Mouse (Mus musculus) embryonic facial prominence, embryonic 14.5 days (tissue): ENCODE measurements around the gene Ccdc142. TPM values are rescaled to one million over a fixed set of nuclear protein-coding genes. Genes with fewer than 3 reads are reported as not detected.
A peak's percentile ranks its signal among the peaks of the same experiment; 100 is the strongest.

Source experiments
- ATAC-seq: fragments of 200-750 bp; cut with Nextera tagmentation; 2 replicates; pipeline ENCODE4 v1.8.0; 2017; ENCODE audit warnings: low read depth, moderate number of reproducible peaks, moderate TSS enrichment
- DNase-seq: peaks from one replicate; pipeline ENCODE4 v3.0.0-alpha.2; 2015; ENCODE audit warnings: low spot score
- H3K27ac ChIP-seq: fragments of 300-500 bp; sonication (generic); replicated peaks from 2 replicates; pipeline ENCODE4 v1.5.1; 2014; ENCODE audit warnings: low read depth, mild to moderate bottlenecking, low read length, moderate library complexity
- H3K27me3 ChIP-seq: fragments of 300-500 bp; sonication (generic); replicated peaks from 2 replicates; pipeline ENCODE4 v1.6.1; 2014; ENCODE audit warnings: low read length; ENCODE audit not compliant: control insufficient read depth, insufficient read depth
- H3K36me3 ChIP-seq: fragments of 300-500 bp; sonication (generic); 2 replicates; pipeline ENCODE4 v1.6.1; 2014; ENCODE audit warnings: low read length, mixed read lengths; ENCODE audit not compliant: control insufficient read depth, insufficient read depth
- H3K4me1 ChIP-seq: fragments of 300-500 bp; sonication (generic); 2 replicates; pipeline ENCODE4 v1.6.1; 2014; ENCODE audit warnings: antibody characterized with exemption, low read length; ENCODE audit not compliant: control insufficient read depth, insufficient read depth
- H3K4me2 ChIP-seq: fragments of 300-500 bp; sonication (generic); 2 replicates; pipeline ENCODE4 v1.6.1; 2014; ENCODE audit warnings: low read depth, mild to moderate bottlenecking, low read length, moderate library complexity, mixed read lengths
- H3K4me3 ChIP-seq: fragments of 300-500 bp; sonication (generic); 2 replicates; pipeline ENCODE4 v1.5.1; 2014; ENCODE audit warnings: low read depth, mild to moderate bottlenecking, low read length
- H3K9ac ChIP-seq: fragments of 300-500 bp; sonication (generic); 2 replicates; pipeline ENCODE4 v1.6.1; 2014; ENCODE audit warnings: low read depth, mild to moderate bottlenecking, low read length, moderate library complexity, mixed read lengths
- H3K9me3 ChIP-seq: fragments of 300-500 bp; sonication (generic); 2 replicates; pipeline ENCODE4 v1.6.1; 2016; ENCODE audit warnings: low read length; ENCODE audit not compliant: control insufficient read depth
- WGBS: fragments of 180-500 bp; shearing (Covaris S2); extraction: QIAGEN DNeasy Blood & Tissue Kit; methylation state at CpG from one replicate; pipeline ENCODE4 v1.1.7; 2014; 5-methylcytosine and 5-hydroxymethylcytosine counted together
- polyA plus RNA-seq: library from polyadenylated mRNA; unstranded; fragments of >200 nt; fragmentation: Nextera tagmentation; extraction: Ambion mirVana; gene quantifications from 2 replicates; pipeline ENCODE4 v1.2.1, GENCODE M21; 2014

Gene Ccdc142
- polyA plus RNA-seq, 1 experiment from 2014 or later: 3.4 TPM

- no peak overlapping the region for H3K4me3 ChIP-seq
- peaks cover 4% of the 10 kb centered on the region; the same call in 1 of the 2 replicates for H3K36me3 ChIP-seq
- no peaks in the 10 kb centered on the region for H3K27me3 ChIP-seq
- 88% methylated on average over 4 of the region's 4 CpGs for WGBS
- H3K9me3 ChIP-seq: no peaks in the 10 kb centered on the region
- no peak overlapping the region for H3K9ac ChIP-seq
- no peak overlapping the region for H3K4me2 ChIP-seq
- no peak for ATAC-seq
- peaks cover 19% of the 10 kb centered on the region for H3K4me1 ChIP-seq
- H3K27ac ChIP-seq: no peak overlapping the region
- no peak for DNase-seq
Observed at GRCm38 (mm10) chr6:83111510-83112136, 10.2 kb downstream of the Ccdc142 start.

GRCm38 (mm10) chr6:83115011-83115671, 13.7 kb downstream of the Ccdc142 start, which contains the start of gene Mogs:
Gene Mogs, plus strand, starts transcription at chr6:83115496.
- Histone ChIP-seq H3K4me1 (peaks cover 15% of the 10 kb centered on the region), H3K9ac (peak within 1 kb of the TSS; percentile 85), H3K4me3 (peak within 1 kb of the TSS; percentile 60), H3K9me3 (no peaks in the 10 kb centered on the region), H3K27me3 (no peaks in the 10 kb centered on the region), H3K4me2 (peak within 1 kb of the TSS; percentile 74), H3K36me3 (peaks cover 31% of the 10 kb centered on the region), H3K27ac (peak within 1 kb of the TSS; percentile 77)
- peak; percentile 93 for ATAC-seq
- WGBS: under 1% methylated on average over 39 of the region's 58 CpGs
- peak; percentile 95 for DNase-seq

GRCm38 (mm10) chr6:83115682-83116372, 14.4 kb downstream of the Ccdc142 start:
- peak overlapping the region; percentile 77 for H3K27ac ChIP-seq
- WGBS: 1% methylated on average over 19 of the region's 48 CpGs
- peaks cover 19% of the 10 kb centered on the region for H3K4me1 ChIP-seq
- DNase-seq (no peak), ATAC-seq (peak; percentile 66)
- no peaks in the 10 kb centered on the region for H3K9me3 ChIP-seq
- H3K4me3 ChIP-seq: peak overlapping the region; percentile 60
- H3K4me2 ChIP-seq: peak overlapping the region; percentile 74
- H3K27me3 ChIP-seq: no peaks in the 10 kb centered on the region
- H3K9ac ChIP-seq: peak overlapping the region; percentile 85
- peaks cover 30% of the 10 kb centered on the region for H3K36me3 ChIP-seq

- peak overlapping the region; percentile 74 for H3K4me2 ChIP-seq
- ATAC-seq (no peak), DNase-seq (no peak)
- 73% methylated on average over 11 of the region's 11 CpGs for WGBS
- H3K4me1 ChIP-seq: peaks cover 19% of the 10 kb centered on the region
- H3K9ac ChIP-seq: peak overlapping the region; percentile 85
- peaks cover 27% of the 10 kb centered on the region for H3K36me3 ChIP-seq
- H3K27ac ChIP-seq: 0 out of 2 replicates have a peak overlapping the region, but pooled peaks have one; percentile 77
- no peaks in the 10 kb centered on the region for H3K9me3 ChIP-seq
- H3K4me3 ChIP-seq: peak overlapping the region; percentile 60
- no peaks in the 10 kb centered on the region for H3K27me3 ChIP-seq
Observed at GRCm38 (mm10) chr6:83116373-83117164, 15.2 kb downstream of the Ccdc142 start.

GRCm38 (mm10) chr6:83117165-83117438, 15.7 kb downstream of the Ccdc142 start:
- Histone ChIP-seq H3K27ac (no peak overlapping the region), H3K36me3 (peaks cover 27% of the 10 kb centered on the region), H3K4me3 (no peak overlapping the region; the same call in 1 of the 2 replicates), H3K4me1 (peaks cover 19% of the 10 kb centered on the region), H3K9ac (no peak overlapping the region), H3K4me2 (no peak overlapping the region), H3K27me3 (no peaks in the 10 kb centered on the region), H3K9me3 (no peaks in the 10 kb centered on the region)
- WGBS: 79% methylated on average over 4 of the region's 4 CpGs
- DNase-seq (no peak), ATAC-seq (no peak)

GRCm38 (mm10) chr6:83117616-83118015, 16.2 kb downstream of the Ccdc142 start:
- no peaks in the 10 kb centered on the region for H3K27me3 ChIP-seq
- no peak for DNase-seq
- no peak overlapping the region for H3K4me2 ChIP-seq
- no peak overlapping the region for H3K27ac ChIP-seq
- H3K4me3 ChIP-seq: no peak overlapping the region
- 88% methylated on average over 12 of the region's 13 CpGs for WGBS
- peaks cover 24% of the 10 kb centered on the region for H3K4me1 ChIP-seq
- H3K36me3 ChIP-seq: peaks cover 27% of the 10 kb centered on the region
- ATAC-seq: no peak
- no peak overlapping the region for H3K9ac ChIP-seq
- H3K9me3 ChIP-seq: no peaks in the 10 kb centered on the region

GRCm38 (mm10) chr6:83118369-83118768, 17.0 kb downstream of the Ccdc142 start:
- WGBS: 75% methylated on average over 11 of the region's 11 CpGs

More at GRCm38 (mm10) chr6:83118369-83118768, 17.0 kb downstream of the Ccdc142 start:
- Histone ChIP-seq H3K36me3 (peaks cover 27% of the 10 kb centered on the region), H3K9me3 (no peaks in the 10 kb centered on the region), H3K4me2 (no peak overlapping the region), H3K27ac (no peak overlapping the region), H3K4me3 (no peak overlapping the region), H3K4me1 (peaks cover 28% of the 10 kb centered on the region), H3K27me3 (no peaks in the 10 kb centered on the region), H3K9ac (no peak overlapping the region)
- ATAC-seq: no peak
- no peak for DNase-seq
